7 mouse cellular contexts compared by ENCODE assay signal in the genomic region with DNA sequence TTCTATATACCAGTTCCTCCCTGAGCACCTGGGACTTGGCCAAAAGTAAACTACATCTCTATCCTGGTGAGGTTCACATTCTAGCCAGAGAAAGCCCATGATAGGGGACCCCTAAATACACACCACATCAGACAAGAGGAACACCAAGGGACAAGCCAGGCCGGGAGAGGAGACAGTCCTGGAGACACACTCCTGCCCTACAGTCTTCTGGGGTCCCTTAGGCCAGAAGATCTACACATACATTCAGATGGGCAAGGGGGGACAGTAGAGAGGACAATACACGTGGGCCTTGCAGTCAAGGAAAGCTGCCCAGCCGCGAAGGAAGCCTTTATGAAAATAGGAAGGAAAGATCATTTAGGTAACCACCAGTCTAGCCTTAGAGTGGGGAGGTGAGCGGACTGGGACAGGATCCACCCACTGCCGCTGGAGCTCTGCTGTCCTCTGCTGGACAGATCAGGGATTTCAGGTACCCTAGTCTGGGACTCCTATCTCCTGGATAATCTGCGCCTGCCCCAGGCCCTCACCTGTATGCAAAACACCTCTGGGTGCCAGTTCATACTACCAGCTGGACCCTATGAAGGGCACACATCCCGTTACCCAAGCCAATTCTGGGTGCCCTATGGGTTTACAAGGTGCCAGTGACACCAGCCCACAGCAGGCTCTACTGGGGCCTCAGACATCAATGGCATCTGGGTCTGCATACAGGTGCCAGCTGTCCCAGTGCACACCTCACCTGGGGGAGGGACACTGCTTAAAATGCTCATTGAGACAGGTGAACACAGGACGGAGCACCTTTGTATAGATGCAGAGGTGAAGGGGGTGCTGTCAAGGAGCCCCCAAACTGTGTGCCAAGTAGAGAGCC. TPM values are rescaled to one million over a fixed set of nuclear protein-coding genes. Genes with fewer than 3 reads are reported as not detected.
DNase-seq lines count a peak whose midpoint lies in the region; ATAC-seq lines count a peak whose summit lies in the region.

No protein-coding gene starts in this region.

- no peak overlapping the region for H3K4me2 ChIP-seq in intestine, embryonic 14.5 days (ENCODE audit: low read length)
- no peak overlapping the region for H3K4me2 ChIP-seq in midbrain, embryonic 11.5 days

- H3K4me1 ChIP-seq in intestine, embryonic 14.5 days (replicated peaks; ENCODE audit: control insufficient read depth, insufficient read depth, low read length): 0 out of 2 replicates have a peak, but pooled peaks cover 5% of the 10 kb centered on the region
- no peaks in the 10 kb centered on the region for H3K4me1 ChIP-seq in midbrain, embryonic 11.5 days (ENCODE audit: control insufficient read depth, insufficient read depth, low read length)

- no peak overlapping the region for H3K27ac ChIP-seq in intestine, embryonic 14.5 days (ENCODE audit: low read depth)
- H3K27ac ChIP-seq in midbrain, embryonic 11.5 days (ENCODE audit: low read depth, low read length): no peak overlapping the region

- no peaks in the 10 kb centered on the region; the same call in 1 of the 2 replicates for H3K27me3 ChIP-seq in intestine, embryonic 14.5 days (replicated peaks; ENCODE audit: control insufficient read depth, insufficient read depth, low read length)
- H3K27me3 ChIP-seq in midbrain, embryonic 11.5 days (ENCODE audit: control insufficient read depth, insufficient read depth, low read length): no peaks in the 10 kb centered on the region

- intact Hi-C loops in left cerebral cortex, postnatal 10 days (cut with DNase I): loop anchor here (1.0 kb wide), 1 partner anchor 304 kb away; a partner anchor contains a TSS

- no peaks in the 10 kb centered on the region for H3K9me3 ChIP-seq in intestine, embryonic 14.5 days (ENCODE audit: control insufficient read depth, low read length)
- H3K9me3 ChIP-seq in midbrain, embryonic 11.5 days (ENCODE audit: control insufficient read depth, low read length): no peaks in the 10 kb centered on the region; the same call in 1 of the 2 replicates

- H3K9ac ChIP-seq in intestine, embryonic 14.5 days (ENCODE audit: low read length): no peak overlapping the region
- no peak overlapping the region for H3K9ac ChIP-seq in midbrain, embryonic 11.5 days (ENCODE audit: low read length)

- H3K36me3 ChIP-seq in intestine, embryonic 14.5 days (ENCODE audit: control insufficient read depth, insufficient read depth, low read length): no peaks in the 10 kb centered on the region
- no peaks in the 10 kb centered on the region for H3K36me3 ChIP-seq in midbrain, embryonic 11.5 days (ENCODE audit: control insufficient read depth, insufficient read depth, low read length)

- ATAC-seq in common myeloid progenitor, adult 5-6 weeks (replicated peaks; ENCODE audit: low read depth, poor library complexity, severe bottlenecking): peak; percentile 90
- ATAC-seq in intestine, embryonic 14.5 days (replicated peaks; ENCODE audit: low FRiP score, low TSS enrichment, low read depth): peak; percentile 71
- ATAC-seq in midbrain, embryonic 11.5 days (ENCODE audit: low FRiP score): peak; percentile 85

- no peak overlapping the region for H3K4me3 ChIP-seq in intestine, embryonic 14.5 days (ENCODE audit: low read depth, low read length)
- no peak overlapping the region for H3K4me3 ChIP-seq in midbrain, embryonic 11.5 days (ENCODE audit: low read depth, low read length)

- WGBS in intestine, embryonic 14.5 days: 10% methylated on average over 9 of the region's 9 CpGs
- 13% methylated on average over 9 of the region's 9 CpGs for WGBS in midbrain, embryonic 11.5 days

- DNase-seq in adipocyte (ENCODE audit: low spot score): peak; percentile 67
- peak; percentile 54 to 56 for DNase-seq in gastrocnemius, adult 8-10 months (ENCODE audit: low spot score in 2 of 2)
- DNase-seq in intestine, embryonic 14.5 days (ENCODE audit: low spot score): peak; percentile 94
- DNase-seq in left cerebral cortex, postnatal 10 days (ENCODE audit: extremely low spot score in 1 of 2, low spot score in 2 of 2): peak; percentile 41 to 80
- DNase-seq in midbrain, embryonic 11.5 days (ENCODE audit: low spot score, missing footprints): peak; percentile 98
- DNase-seq in spleen, adult 12 weeks (ENCODE audit: low spot score): peak; percentile 15

RNA-seq across cellular contexts. Expression of a gene that starts 35.2 kb away (rescaled TPM):
- not detected in 2 replicates for total RNA-seq in common myeloid progenitor, adult 5-6 weeks (2017)
- not detected for total RNA-seq in gastrocnemius, adult 8-10 months (2022)
- polyA plus RNA-seq in intestine, embryonic 14.5 days (2014; fragmentation: Nextera tagmentation; extraction: Ambion mirVana): 0.69 and 2.1 TPM in 2 replicates
- total RNA-seq in left cerebral cortex, postnatal 10 days (2021): under 1 TPM in 1 of 2 experiments, not detected in 1; 0.73 TPM
- 0.49 TPM in 1 of 2 replicates, not detected in the other for polyA plus RNA-seq in midbrain, embryonic 11.5 days (2014; fragmentation: Nextera tagmentation; extraction: Ambion mirVana)

RNA-seq across cellular contexts. Expression of a gene that starts 40.7 kb away (rescaled TPM):
- 8.7 and 9.6 TPM in 2 replicates for total RNA-seq in common myeloid progenitor, adult 5-6 weeks (2017)
- total RNA-seq in gastrocnemius, adult 8-10 months (2022): 1 to 10 TPM in 2 of 4 experiments, under 1 TPM in 2; 0.70 to 1.4 (median 0.90) TPM
- 3.5 and 4.3 TPM in 2 replicates for polyA plus RNA-seq in intestine, embryonic 14.5 days (2014; fragmentation: Nextera tagmentation; extraction: Ambion mirVana)
- total RNA-seq in left cerebral cortex, postnatal 10 days (2021): 1 to 10 TPM; 4.1 to 4.5 TPM
- polyA plus RNA-seq in midbrain, embryonic 11.5 days (2014; fragmentation: Nextera tagmentation; extraction: Ambion mirVana): 1.5 and 1.9 TPM in 2 replicates

RNA-seq across cellular contexts. Expression of a gene that starts 57.5 kb away (rescaled TPM):
- not detected in 2 replicates for total RNA-seq in common myeloid progenitor, adult 5-6 weeks (2017)
- 1 to 10 TPM in 3 of 4 experiments, under 1 TPM in 1; 0.94 to 1.5 (median 1.2) TPM for total RNA-seq in gastrocnemius, adult 8-10 months (2022)
- 1.1 TPM in 2 replicates for polyA plus RNA-seq in intestine, embryonic 14.5 days (2014; fragmentation: Nextera tagmentation; extraction: Ambion mirVana)
- 1 to 10 TPM; 1.6 to 2.1 TPM for total RNA-seq in left cerebral cortex, postnatal 10 days (2021)
- polyA plus RNA-seq in midbrain, embryonic 11.5 days (2014; fragmentation: Nextera tagmentation; extraction: Ambion mirVana): 0.51 and 0.87 TPM in 2 replicates

Comparison
In these comparisons a context has a peak if more than half of its experiments do, and no peak if none do; other contexts are left out.
1. DNase-seq: peak in every context shown above with its lines; median percentile 98 in midbrain, embryonic 11.5 days; 94 in intestine, embryonic 14.5 days; 67 in adipocyte; 60 in left cerebral cortex, postnatal 10 days; 55 in gastrocnemius, adult 8-10 months; 15 in spleen, adult 12 weeks.